Mouse (Mus musculus) frontal cortex, postnatal 14 days (tissue): ENCODE measurements at regions not wholly inside any gene's neighbourhood (a gene's known extent, or its start where the extent isn't known, plus 50 kb on each side); places are given as distances from the start of the nearest gene placed in this dataset.

Source experiments
- DNase-seq, 2 experiments: peaks; one replicate each; pipeline ENCODE4 v3.0.0; 2022; ENCODE audit warnings: low spot score in 2 of 2

GRCm38 (mm10) chr1:183622341-183622740 lies 204.3 kb downstream of the Hhipl2 start:
- DNase-seq, result no peak

- DNase-seq, result no peak
Observed at GRCm38 (mm10) chr1:183624266-183624665, 206.3 kb downstream of the Hhipl2 start.

GRCm38 (mm10) chr1:183633810-183634209 lies 215.8 kb downstream of the Hhipl2 start:
- DNase-seq, result no peak

- no peak for DNase-seq
Observed at GRCm38 (mm10) chr1:183634836-183635235, 216.8 kb downstream of the Hhipl2 start.

- DNase-seq, result no peak
Observed at GRCm38 (mm10) chr1:183637214-183637613, 219.2 kb downstream of the Hhipl2 start.

- no peak for DNase-seq
Observed at GRCm38 (mm10) chr1:183639332-183639731, 221.3 kb downstream of the Hhipl2 start.

- DNase-seq, result no peak
Observed at GRCm38 (mm10) chr1:183640568-183640967, 222.6 kb downstream of the Hhipl2 start.

- DNase-seq, result no peak
Observed at GRCm38 (mm10) chr1:183644001-183644400, 226.0 kb downstream of the Hhipl2 start.

- no peak for DNase-seq
Observed at GRCm38 (mm10) chr1:183653878-183654277, 235.9 kb downstream of the Hhipl2 start.

GRCm38 (mm10) chr1:183657043-183657442 lies 239.0 kb downstream of the Hhipl2 start:
- peak in 1 of 2 experiments; percentile 9 for DNase-seq

- DNase-seq, result no peak
Observed at GRCm38 (mm10) chr1:183660541-183660940, 242.5 kb downstream of the Hhipl2 start.

GRCm38 (mm10) chr1:183662369-183663043 lies 244.5 kb downstream of the Hhipl2 start:
- no peak for DNase-seq

- no peak for DNase-seq
Observed at GRCm38 (mm10) chr1:183669271-183669670, 251.3 kb downstream of the Hhipl2 start.

- DNase-seq, result peak in 1 of 2 experiments; percentile 12
Observed at GRCm38 (mm10) chr1:183669674-183670073, 251.7 kb downstream of the Hhipl2 start.

- DNase-seq, result no peak
Observed at GRCm38 (mm10) chr1:183670542-183670941, 252.5 kb downstream of the Hhipl2 start.

- no peak for DNase-seq
Observed at GRCm38 (mm10) chr1:183671541-183671940, 253.5 kb downstream of the Hhipl2 start.

GRCm38 (mm10) chr1:183672521-183672920 lies 254.5 kb downstream of the Hhipl2 start:
- no peak for DNase-seq

- DNase-seq, result no peak
Observed at GRCm38 (mm10) chr1:183677585-183677984, 259.6 kb downstream of the Hhipl2 start.

GRCm38 (mm10) chr1:183679949-183680348 lies 261.9 kb downstream of the Hhipl2 start:
- peak; percentile 10 to 21 for DNase-seq

GRCm38 (mm10) chr1:183686056-183686455 lies 268.0 kb downstream of the Hhipl2 start:
- DNase-seq, result no peak

GRCm38 (mm10) chr1:183692756-183693155 lies 274.7 kb downstream of the Hhipl2 start:
- no peak for DNase-seq

- DNase-seq, result no peak
Observed at GRCm38 (mm10) chr1:183699284-183699683, 281.3 kb downstream of the Hhipl2 start.

- DNase-seq, result no peak
Observed at GRCm38 (mm10) chr1:183702888-183703287, 284.9 kb downstream of the Hhipl2 start.

- no peak for DNase-seq
Observed at GRCm38 (mm10) chr1:183712895-183713294, 294.9 kb downstream of the Hhipl2 start.
